Mouse (Mus musculus) testis, adult 2 months (tissue): Measurements from ENCODE around the gene Ldah.

Experiments
- CTCF ChIP-seq: fragments of 200-500 bp; IDR thresholded peaks from 2 replicates; pipeline ENCODE4 v1.5.1; 2012; ENCODE audit warnings: low read depth, mild to moderate bottlenecking, inconsistent platforms, low read length, moderate library complexity; ENCODE audit not compliant: control insufficient read depth, insufficient read depth, insufficient replicate concordance
- POLR2A ChIP-seq: fragments of 200-500 bp; IDR thresholded peaks from 2 replicates; pipeline ENCODE4 v1.6.1; 2012; ENCODE audit warnings: low read depth, mild to moderate bottlenecking, inconsistent platforms, low read length, moderate library complexity; ENCODE audit not compliant: control insufficient read depth

GRCm38 (mm10) chr12:8205721-8206120 lies 2.2 kb upstream of the Ldah start:
- TF ChIP-seq CTCF (no peak), POLR2A (no peak)
